Mouse (Mus musculus) MEL (cell line): Measurements from ENCODE around the gene Fam219a. TPM values are rescaled to one million over a fixed set of nuclear protein-coding genes. Genes with fewer than 3 reads are reported as not detected.

Source experiments
- DNase-seq: peaks from one replicate; pipeline ENCODE4 v3.0.0; 2011; ENCODE audit warnings: low read depth, low spot score
- H3K27ac ChIP-seq: 2 replicates; pipeline ENCODE4 v1.5.1; 2012; ENCODE audit warnings: low read depth, mild to moderate bottlenecking, control low read depth, low read length, moderate library complexity; ENCODE audit not compliant: control insufficient read depth
- H3K27me3 ChIP-seq, 2 experiments: fragments of 150-350 bp in 1 of 2; sonication (generic) in 1 of 2; 2 replicates each; pipeline ENCODE4 v1.6.1; 2012; ENCODE audit warnings: low read length in 2 of 2, mild to moderate bottlenecking in 2 of 2, improper control_type of control experiment in 1 of 2, moderate library complexity in 1 of 2; ENCODE audit not compliant: insufficient read depth in 2 of 2, control insufficient read depth in 1 of 2
- H3K36me3 ChIP-seq, 2 experiments: 2 replicates each; pipeline ENCODE4 v1.6.1; 2012 to 2014; ENCODE audit warnings: low read length in 2 of 2, improper control_type of control experiment in 1 of 2, inconsistent platforms in 1 of 2, mild to moderate bottlenecking in 1 of 2; ENCODE audit not compliant: insufficient read depth in 2 of 2, control insufficient read depth in 1 of 2
- H3K4me1 ChIP-seq, 2 experiments: fragments of 150-350 bp in 1 of 2; sonication (generic) in 1 of 2; 2 replicates each; pipeline ENCODE4 v1.6.1; 2012; ENCODE audit warnings: low read length in 2 of 2, improper control_type of control experiment in 1 of 2, mild to moderate bottlenecking in 1 of 2; ENCODE audit not compliant: insufficient read depth in 2 of 2, control insufficient read depth in 1 of 2
- H3K4me3 ChIP-seq, 2 experiments: fragments of 150-350 bp in 1 of 2; sonication (generic) in 1 of 2; 2 replicates each; pipeline ENCODE4 v1.5.1; 2012; ENCODE audit warnings: low read depth in 2 of 2, low read length in 2 of 2, mild to moderate bottlenecking in 2 of 2, moderate library complexity in 2 of 2, control low read depth in 1 of 2, improper control_type of control experiment in 1 of 2; ENCODE audit not compliant: control insufficient read depth in 1 of 2, insufficient read depth in 1 of 2
- H3K79me2 ChIP-seq: 2 replicates; pipeline ENCODE4 v1.6.1; 2012; ENCODE audit warnings: mild to moderate bottlenecking, low read length, moderate library complexity; ENCODE audit not compliant: control insufficient read depth, poor library complexity, insufficient read depth
- H3K9ac ChIP-seq: 2 replicates; pipeline ENCODE4 v1.6.1; 2012; ENCODE audit warnings: low read depth, mild to moderate bottlenecking, control low read depth, low read length, moderate library complexity; ENCODE audit not compliant: control insufficient read depth, poor library complexity, severe bottlenecking
- H3K9me3 ChIP-seq: fragments of 150-350 bp; sonication (generic); replicated peaks from 2 replicates; pipeline ENCODE4 v1.6.1; 2012; ENCODE audit warnings: mild to moderate bottlenecking, low read length, improper control_type of control experiment, moderate library complexity; ENCODE audit not compliant: insufficient read depth
- BHLHE40 ChIP-seq: IDR thresholded peaks from 2 replicates; pipeline ENCODE4 v1.6.1; 2012; ENCODE audit warnings: low read depth, mild to moderate bottlenecking, inconsistent platforms, low read length, improper control_type of control experiment, borderline replicate concordance
- CHD1 ChIP-seq: IDR thresholded peaks from 2 replicates; pipeline ENCODE4 v1.6.1; 2012; ENCODE audit warnings: low read depth, mild to moderate bottlenecking, inconsistent platforms, low read length, improper control_type of control experiment
- CHD2 ChIP-seq: IDR thresholded peaks from 2 replicates; pipeline ENCODE4 v1.6.1; 2011; ENCODE audit warnings: low read length, improper control_type of control experiment
- CTCF ChIP-seq, 3 experiments: IDR thresholded peaks in 2 of 3; conservative IDR thresholded peaks in 1 of 3; 2 replicates each; pipeline ENCODE4 v1.5.1; 2011 to 2012; ENCODE audit warnings: low read length in 3 of 3, low read depth in 2 of 3, mild to moderate bottlenecking in 2 of 3, improper control_type of control experiment in 1 of 3, inconsistent platforms in 1 of 3, mixed read lengths in 1 of 3, moderate library complexity in 1 of 3; ENCODE audit not compliant: control insufficient read depth in 1 of 3, insufficient read depth in 1 of 3, poor library complexity in 1 of 3, severe bottlenecking in 1 of 3
- E2F4 ChIP-seq: IDR thresholded peaks from 2 replicates; pipeline ENCODE4 v1.6.1; 2011; ENCODE audit warnings: low read depth, low read length, improper control_type of control experiment, borderline replicate concordance
- ELF1 ChIP-seq: IDR thresholded peaks from 2 replicates; pipeline ENCODE4 v1.6.1; 2014; ENCODE audit warnings: low read depth, mild to moderate bottlenecking, inconsistent platforms, low read length, improper control_type of control experiment, moderate library complexity
- EP300 ChIP-seq, 2 experiments: IDR thresholded peaks; 2 replicates each; pipeline ENCODE4 v1.6.1; 2011; ENCODE audit warnings: improper control_type of control experiment in 2 of 2, low read length in 2 of 2, low read depth in 1 of 2, mild to moderate bottlenecking in 1 of 2
- JUND ChIP-seq: IDR thresholded peaks from 2 replicates; pipeline ENCODE4 v1.6.1; 2011; ENCODE audit warnings: low read depth, mild to moderate bottlenecking, improper control_type of control experiment, low read length
- KAT2A ChIP-seq: conservative IDR thresholded peaks from 2 replicates; pipeline ENCODE4 v1.6.1; 2012; ENCODE audit warnings: low read depth, low read length, improper control_type of control experiment, inconsistent platforms
- MAX ChIP-seq: IDR thresholded peaks from 2 replicates; pipeline ENCODE4 v1.6.1; 2011; ENCODE audit warnings: low read length, improper control_type of control experiment
- MEF2A ChIP-seq: IDR thresholded peaks from 2 replicates; pipeline ENCODE4 v1.6.1; 2014; ENCODE audit warnings: low read depth, mild to moderate bottlenecking, inconsistent platforms, low read length, improper control_type of control experiment; ENCODE audit not compliant: poor library complexity, insufficient replicate concordance, severe bottlenecking; ENCODE audit errors: extremely low read depth
- MXI1 ChIP-seq: IDR thresholded peaks from 2 replicates; pipeline ENCODE4 v1.6.1; 2011; ENCODE audit warnings: mild to moderate bottlenecking, low read depth, low read length, improper control_type of control experiment
- MYB ChIP-seq: IDR thresholded peaks from 2 replicates; pipeline ENCODE4 v1.6.1; 2011; ENCODE audit warnings: mild to moderate bottlenecking, low read depth, low read length, improper control_type of control experiment
- MYC ChIP-seq: IDR thresholded peaks from 2 replicates; pipeline ENCODE4 v1.6.1; 2011; ENCODE audit warnings: low read depth, mild to moderate bottlenecking, low read length, improper control_type of control experiment, moderate library complexity
- POLR2A ChIP-seq, 2 experiments: IDR thresholded peaks; 2 replicates each; pipeline ENCODE4 v1.6.1; 2011 to 2012; ENCODE audit warnings: low read length in 2 of 2, mild to moderate bottlenecking in 2 of 2, control low read depth in 1 of 2, improper control_type of control experiment in 1 of 2, low read depth in 1 of 2, moderate library complexity in 1 of 2; ENCODE audit not compliant: control insufficient read depth in 1 of 2, insufficient read depth in 1 of 2, poor library complexity in 1 of 2
- POLR2AphosphoS2 ChIP-seq: IDR thresholded peaks from 2 replicates; pipeline ENCODE4 v1.6.1; 2011; ENCODE audit warnings: low read length, improper control_type of control experiment
- RAD21 ChIP-seq: IDR thresholded peaks from 2 replicates; pipeline ENCODE4 v1.6.1; 2011; ENCODE audit warnings: mild to moderate bottlenecking, low read depth, low read length, improper control_type of control experiment
- RCOR1 ChIP-seq: IDR thresholded peaks from 2 replicates; pipeline ENCODE4 v1.6.1; 2012; ENCODE audit warnings: low read depth, mild to moderate bottlenecking, inconsistent platforms, low read length, improper control_type of control experiment
- SIN3A ChIP-seq: IDR thresholded peaks from 2 replicates; pipeline ENCODE4 v1.6.1; 2012; ENCODE audit warnings: low read length, improper control_type of control experiment, inconsistent platforms
- TBP ChIP-seq: IDR thresholded peaks from 2 replicates; pipeline ENCODE4 v1.8.0; 2011; ENCODE audit warnings: low read depth, low read length, improper control_type of control experiment
- TCF12 ChIP-seq: IDR thresholded peaks from 2 replicates; pipeline ENCODE4 v1.6.1; 2014; ENCODE audit warnings: low read depth, mild to moderate bottlenecking, inconsistent platforms, low read length, improper control_type of control experiment, moderate library complexity
- UBTF ChIP-seq: IDR thresholded peaks from 2 replicates; pipeline ENCODE4 v1.6.1; 2012; ENCODE audit warnings: low read depth, mild to moderate bottlenecking, inconsistent platforms, low read length, improper control_type of control experiment, moderate library complexity, borderline replicate concordance; ENCODE audit not compliant: insufficient read depth
- USF2 ChIP-seq, 2 experiments: IDR thresholded peaks; 2 replicates each; pipeline ENCODE4 v1.6.1; 2011 to 2012; ENCODE audit warnings: improper control_type of control experiment in 2 of 2, low read length in 2 of 2, borderline replicate concordance in 1 of 2, inconsistent platforms in 1 of 2, low read depth in 1 of 2, mild to moderate bottlenecking in 1 of 2; ENCODE audit not compliant: insufficient read depth in 1 of 2
- ZKSCAN1 ChIP-seq: IDR thresholded peaks from 2 replicates; pipeline ENCODE4 v1.6.1; 2012; ENCODE audit warnings: low read depth, mild to moderate bottlenecking, inconsistent platforms, low read length, improper control_type of control experiment, moderate library complexity
- ZMIZ1 ChIP-seq: IDR thresholded peaks from 2 replicates; pipeline ENCODE4 v1.6.1; 2012; ENCODE audit warnings: low read depth, mild to moderate bottlenecking, inconsistent platforms, low read length, improper control_type of control experiment, moderate library complexity
- ZNF384 ChIP-seq: IDR thresholded peaks from 2 replicates; pipeline ENCODE4 v1.6.1; 2012; ENCODE audit warnings: low read depth, mild to moderate bottlenecking, inconsistent platforms, low read length, improper control_type of control experiment
- polyA plus RNA-seq, 2 experiments: library from polyadenylated mRNA; stranded (reverse) in 1 of 2; unstranded in 1 of 2; fragments of >175 nt in 1 of 2; fragments of >200 nt in 1 of 2; gene quantifications; 2 replicates each; pipeline versions ENCODE4 v1.2.1 to v1.2.4; 2012; ENCODE audit warnings: low replicate concordance in 2 of 2, low read depth in 1 of 2; ENCODE audit not compliant: insufficient read length in 2 of 2, insufficient read depth in 1 of 2, missing spikeins in 1 of 2
- total RNA-seq: library from RNA; depleted of rRNA; stranded (reverse); fragments of 300-350 nt; gene quantifications from 2 replicates; pipeline ENCODE4 v1.2.3, GENCODE M21; 2012

Fam219a gene
- total and polyA plus RNA-seq, 3 experiments = 0.85 to 3.8 TPM; not detected in 1

DNA sequence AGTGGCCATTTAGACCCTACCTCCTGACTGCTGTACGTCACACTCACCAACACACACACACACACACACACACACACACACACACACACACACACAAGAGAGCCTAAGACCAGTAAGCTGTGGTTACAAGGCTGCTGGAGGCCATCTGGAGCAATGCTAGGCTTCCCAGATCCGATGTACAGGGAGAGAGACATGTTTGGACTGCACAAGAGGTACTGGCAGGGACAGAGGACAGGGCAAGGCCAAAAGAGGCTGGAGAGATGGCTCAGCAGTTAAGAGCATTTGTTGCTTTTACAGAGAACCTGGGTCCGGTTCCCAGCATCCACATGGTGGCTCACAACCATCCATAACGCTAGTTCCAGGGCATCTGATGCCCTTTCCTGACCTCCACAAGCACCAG lies 74.3 kb downstream of the Fam219a start:
- no peak for TF ChIP-seq USF2 (IDR thresholded peaks at IDR 0.05; ENCODE audit: borderline replicate concordance in 1 of 2, insufficient read depth in 1 of 2, low read depth in 1 of 2, low read length in 2 of 2)
- no peak for TF ChIP-seq SIN3A
- TF ChIP-seq UBTF = no peak
- TF ChIP-seq ZKSCAN1 = no peak
- no peak for TF ChIP-seq MYC
- TF ChIP-seq BHLHE40 = no peak
- no peak for TF ChIP-seq ELF1
- TF ChIP-seq EP300 (IDR thresholded peaks at IDR 0.05; ENCODE audit: low read depth in 1 of 2, low read length in 2 of 2) = no peak
- TF ChIP-seq POLR2AphosphoS2 = no peak
- no peak for TF ChIP-seq MXI1
- no peak for TF ChIP-seq ZNF384
- TF ChIP-seq KAT2A = no peak
- TF ChIP-seq POLR2A (IDR thresholded peaks at IDR 0.05; ENCODE audit: control insufficient read depth in 1 of 2, insufficient read depth in 1 of 2, low read depth in 1 of 2, low read length in 2 of 2, poor library complexity in 1 of 2) = no peak
- TF ChIP-seq E2F4 = no peak
- TF ChIP-seq, all 39 proteins: peak for 0
- no peaks in the 10 kb centered on the region for H3K27me3 ChIP-seq
- H3K36me3 ChIP-seq = no peaks in the 10 kb centered on the region
- H3K4me3 ChIP-seq = no peak overlapping the region
- no peaks in the 10 kb centered on the region for H3K4me1 ChIP-seq
- H3K9ac ChIP-seq = no peak overlapping the region
- no peaks in the 10 kb centered on the region for H3K9me3 ChIP-seq
- H3K27ac ChIP-seq = no peak overlapping the region
- H3K79me2 ChIP-seq = no peaks in the 10 kb centered on the region
- DNase-seq = no peak

DNA sequence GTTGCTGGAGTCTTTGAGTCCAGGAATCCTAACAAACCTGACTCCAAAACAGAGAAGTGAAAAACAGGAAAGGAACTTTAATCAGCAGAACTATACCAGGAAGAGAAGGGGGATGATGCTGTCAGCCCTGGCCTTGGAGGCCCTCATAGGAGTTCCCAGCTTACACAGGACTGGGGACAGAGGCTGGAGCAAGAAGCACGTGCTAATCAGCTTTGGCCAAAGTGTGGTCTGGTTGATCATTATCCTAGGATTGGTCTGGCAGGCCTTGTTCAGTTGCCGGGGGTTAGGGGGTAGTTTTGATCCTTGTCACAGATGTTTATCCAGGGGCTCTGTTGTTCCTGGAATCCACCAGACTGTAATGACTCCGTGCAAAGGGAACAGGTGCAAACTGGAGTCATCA lies 75.0 kb downstream of the Fam219a start:
- DNase-seq = no peak
- Histone ChIP-seq H3K4me1 (no peaks in the 10 kb centered on the region), H3K9ac (no peak overlapping the region), H3K27me3 (no peaks in the 10 kb centered on the region), H3K79me2 (no peaks in the 10 kb centered on the region), H3K9me3 (no peaks in the 10 kb centered on the region), H3K36me3 (no peaks in the 10 kb centered on the region), H3K27ac (no peak overlapping the region), H3K4me3 (no peak overlapping the region)
- TF ChIP-seq MAX = no peak
- no peak for TF ChIP-seq RCOR1
- TF ChIP-seq E2F4 = no peak
- TF ChIP-seq CTCF (IDR thresholded peaks at IDR 0.05 in 2 of 3, conservative IDR thresholded peaks at IDR 0.05 in 1 of 3; ENCODE audit: control insufficient read depth in 1 of 3, insufficient read depth in 1 of 3, low read depth in 2 of 3, low read length in 3 of 3, poor library complexity in 1 of 3, severe bottlenecking in 1 of 3) = no peak
- no peak for TF ChIP-seq ZMIZ1
- TF ChIP-seq CHD2 = no peak
- TF ChIP-seq MYB = no peak
- no peak for TF ChIP-seq JUND
- TF ChIP-seq RAD21 = no peak
- TF ChIP-seq MEF2A = no peak
- no peak for TF ChIP-seq TCF12
- no peak for TF ChIP-seq POLR2AphosphoS2
- no peak for TF ChIP-seq CHD1
- TF ChIP-seq TBP = no peak
- no peak for TF ChIP-seq MXI1
